18 mouse cellular contexts compared by ENCODE assay signal in the genomic region with DNA sequence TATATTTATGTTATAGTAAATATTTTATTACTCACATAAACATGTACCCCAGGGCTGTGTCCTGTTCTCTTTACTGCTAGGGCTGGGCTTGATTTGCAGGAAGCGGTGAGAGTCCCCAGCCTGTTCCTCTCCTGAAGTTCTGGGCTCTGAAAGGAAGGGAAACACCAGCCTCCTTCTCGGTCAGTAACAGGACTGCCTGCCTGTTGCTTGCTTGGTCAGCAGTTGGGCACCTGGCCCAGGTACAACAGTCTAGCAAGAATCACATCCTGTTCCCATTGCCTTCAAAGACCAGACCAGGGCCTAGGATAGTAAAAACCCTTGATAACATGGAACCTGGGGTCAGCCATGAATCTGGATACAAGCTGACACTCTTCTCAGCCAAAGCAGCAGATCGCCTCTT. TPM values are rescaled to one million over a fixed set of nuclear protein-coding genes. Genes with fewer than 3 reads are reported as not detected.
A peak's percentile ranks its signal among the peaks of the same experiment; 100 is the strongest.
DNase-seq lines count a peak whose midpoint lies in the region; ATAC-seq and TF ChIP-seq lines count a peak whose summit lies in the region.
"Had no signal": no experiment of that assay in that cellular context is flagged by ENCODE, and none has a peak within 500 bp of the region (broad histone marks: within the 10 kb centered on the region; RNA-seq: fewer than 3 reads in every experiment).

No protein-coding gene starts in this region.

- peak overlapping the region; percentile 1; the same call in 1 of the 2 replicates for H3K4me3 ChIP-seq in ES-Bruce4 (ENCODE audit: low read depth, low read length)
- peak overlapping the region; percentile 19 for H3K4me3 ChIP-seq in forebrain, embryonic 11.5 days (ENCODE audit: low read depth, low read length)
- peak overlapping the region; percentile 28 for H3K4me3 ChIP-seq in hindbrain, embryonic 13.5 days
- H3K4me3 ChIP-seq in midbrain, embryonic 15.5 days = peak overlapping the region; percentile 26
- H3K4me3 ChIP-seq: myocyte had no signal

- peak overlapping the region; percentile 19 for H3K4me2 ChIP-seq in forebrain, embryonic 11.5 days (ENCODE audit: low read depth, low read length, severe bottlenecking)
- H3K4me2 ChIP-seq in hindbrain, embryonic 13.5 days = peak overlapping the region; percentile 44
- H3K4me2 ChIP-seq in midbrain, embryonic 15.5 days = peak overlapping the region; percentile 45

- 0 out of 2 replicates have a peak, but pooled peaks cover 3% of the 10 kb centered on the region for H3K36me3 ChIP-seq in ES-Bruce4 (ENCODE audit: control insufficient read depth, insufficient read depth, low read length, poor library complexity, severe bottlenecking)
- H3K36me3 ChIP-seq in forebrain, embryonic 11.5 days (ENCODE audit: control insufficient read depth, insufficient read depth, low read length) = no peaks in the 10 kb centered on the region
- H3K36me3 ChIP-seq in hindbrain, embryonic 13.5 days = no peaks in the 10 kb centered on the region
- H3K36me3 ChIP-seq in midbrain, embryonic 15.5 days (replicated peaks) = no peaks in the 10 kb centered on the region
- H3K36me3 ChIP-seq: embryonic facial prominence, embryonic 13.5 days had no signal

- peaks cover 16% of the 10 kb centered on the region for H3K27me3 ChIP-seq in ES-Bruce4 (ENCODE audit: control insufficient read depth, insufficient read depth, low read length, poor library complexity, severe bottlenecking)
- H3K27me3 ChIP-seq in forebrain, embryonic 11.5 days (ENCODE audit: control insufficient read depth, insufficient read depth, low read length) = peaks cover 72% of the 10 kb centered on the region
- H3K27me3 ChIP-seq in hindbrain, embryonic 13.5 days = peaks cover 90% of the 10 kb centered on the region
- peaks cover 25% of the 10 kb centered on the region for H3K27me3 ChIP-seq in midbrain, embryonic 15.5 days (replicated peaks)

- no peaks in the 10 kb centered on the region for H3K9me3 ChIP-seq in ES-Bruce4 (replicated peaks; ENCODE audit: control insufficient read depth, insufficient read depth, low read length, poor library complexity, severe bottlenecking)
- no peaks in the 10 kb centered on the region for H3K9me3 ChIP-seq in forebrain, embryonic 11.5 days (ENCODE audit: control insufficient read depth, low read length)
- H3K9me3 ChIP-seq in hindbrain, embryonic 13.5 days = no peaks in the 10 kb centered on the region
- H3K9me3 ChIP-seq in midbrain, embryonic 15.5 days = no peaks in the 10 kb centered on the region
- H3K9me3 ChIP-seq: embryonic facial prominence, embryonic 13.5 days had no signal

- no peak for TF ChIP-seq POLR2A in ES-Bruce4 (IDR thresholded peaks at IDR 0.05; ENCODE audit: insufficient read depth, low read length)

- 33% methylated on average over 3 of the region's 3 CpGs for WGBS in forebrain, embryonic 11.5 days
- WGBS in hindbrain, embryonic 13.5 days = 49% methylated on average over 3 of the region's 3 CpGs
- 49% methylated on average over 3 of the region's 3 CpGs for WGBS in midbrain, embryonic 15.5 days

- no peak for DNase-seq in forebrain, embryonic 11.5 days (ENCODE audit: low spot score)
- no peak for DNase-seq in adrenal gland, postnatal 4 days (ENCODE audit: low spot score in 2 of 2)
- no peak for DNase-seq in layer of hippocampus, adult 18-20 months (ENCODE audit: low spot score in 2 of 2)
- no peak for DNase-seq in left cerebral cortex, postnatal 25 days (ENCODE audit: low spot score in 2 of 2)
- DNase-seq: cerebellum, postnatal 36 days; kidney, postnatal 25 days; lung, adult 18-20 months had no signal

- no peak overlapping the region for H3K9ac ChIP-seq in ES-Bruce4 (ENCODE audit: low read depth, poor library complexity, severe bottlenecking)
- H3K9ac ChIP-seq in forebrain, embryonic 11.5 days (ENCODE audit: low read length) = no peak overlapping the region
- no peak overlapping the region for H3K9ac ChIP-seq in hindbrain, embryonic 13.5 days
- no peak overlapping the region for H3K9ac ChIP-seq in midbrain, embryonic 15.5 days

- intact Hi-C loops in left cerebral cortex, postnatal 25 days (cut with DNase I) = loop anchor here (5.0 kb wide), 2 partner anchors 263 to 333 kb away; no protein-coding TSS in a partner anchor

- no peak for TF ChIP-seq EP300 in ES-Bruce4 (IDR thresholded peaks at IDR 0.05; ENCODE audit: insufficient read depth, low read depth, low read length)

- no peak for TF ChIP-seq CTCF in ES-Bruce4 (IDR thresholded peaks at IDR 0.05; ENCODE audit: low read depth, low read length)

- no peak overlapping the region for H3K27ac ChIP-seq in ES-Bruce4 (ENCODE audit: insufficient read depth, low read length)
- no peak overlapping the region for H3K27ac ChIP-seq in forebrain, embryonic 11.5 days (ENCODE audit: low read depth, low read length)
- H3K27ac ChIP-seq in hindbrain, embryonic 13.5 days = no peak overlapping the region
- no peak overlapping the region for H3K27ac ChIP-seq in midbrain, embryonic 15.5 days
- H3K27ac ChIP-seq: embryonic facial prominence, embryonic 13.5 days; macrophage had no signal

- no peak for ATAC-seq in forebrain, embryonic 11.5 days (replicated peaks; ENCODE audit: low FRiP score)
- no peak for ATAC-seq in hindbrain, embryonic 13.5 days (ENCODE audit: low FRiP score)
- no peak for ATAC-seq in midbrain, embryonic 15.5 days (replicated peaks)
- ATAC-seq: intestine, postnatal 0 days had no signal

- H3K4me1 ChIP-seq in ES-Bruce4 (ENCODE audit: control insufficient read depth, insufficient read depth, low read length) = no peaks in the 10 kb centered on the region
- H3K4me1 ChIP-seq in forebrain, embryonic 11.5 days (replicated peaks; ENCODE audit: control insufficient read depth, insufficient read depth, low read length) = peaks cover 20% of the 10 kb centered on the region
- peaks cover 73% of the 10 kb centered on the region for H3K4me1 ChIP-seq in hindbrain, embryonic 13.5 days (replicated peaks)
- peaks cover 43% of the 10 kb centered on the region for H3K4me1 ChIP-seq in midbrain, embryonic 15.5 days

RNA-seq across cellular contexts. Expression of gene Pou3f1, which starts 4.0 kb away (rescaled TPM):
- polyA plus RNA-seq in ES-Bruce4 (2011; ENCODE audit: insufficient read depth, insufficient read length, low read depth, missing spikeins) = 12.8 and 14.9 TPM in 2 replicates
- polyA plus RNA-seq in forebrain, embryonic 11.5 days (2014; fragmentation: Nextera tagmentation; extraction: Ambion mirVana) = 8.6 and 11.7 TPM in 2 replicates
- polyA plus RNA-seq in hindbrain, embryonic 13.5 days (2015; fragmentation: Nextera tagmentation; extraction: Ambion mirVana) = 9.5 and 11.4 TPM in 2 replicates
- polyA plus RNA-seq in midbrain, embryonic 15.5 days (2015; fragmentation: Nextera tagmentation; extraction: Ambion mirVana) = 16.8 and 22.6 TPM in 2 replicates
- total RNA-seq in adrenal gland, postnatal 4 days (2021) = under 1 TPM; 0.23 to 0.34 TPM
- total RNA-seq in layer of hippocampus, adult 18-20 months (2021) = 10 to 100 TPM; 49.2 to 54.0 TPM
- 10 to 100 TPM; 18.2 to 18.3 TPM for total RNA-seq in left cerebral cortex, postnatal 25 days (2021)
- total RNA-seq: MEL had no signal
- polyA plus RNA-seq: intestine, postnatal 0 days had no signal

RNA-seq across cellular contexts. Expression of gene Utp11, which starts 32.8 kb away (rescaled TPM):
- 56.9 and 60.4 TPM in 2 replicates for polyA plus RNA-seq in ES-Bruce4 (2011; ENCODE audit: insufficient read depth, insufficient read length, low read depth, missing spikeins)
- polyA plus RNA-seq in forebrain, embryonic 11.5 days (2014; fragmentation: Nextera tagmentation; extraction: Ambion mirVana) = 55.3 and 63.2 TPM in 2 replicates
- 45.1 and 47.9 TPM in 2 replicates for polyA plus RNA-seq in hindbrain, embryonic 13.5 days (2015; fragmentation: Nextera tagmentation; extraction: Ambion mirVana)
- 36.8 and 41.8 TPM in 2 replicates for polyA plus RNA-seq in midbrain, embryonic 15.5 days (2015; fragmentation: Nextera tagmentation; extraction: Ambion mirVana)
- total RNA-seq in adrenal gland, postnatal 4 days (2021) = 10 to 100 TPM; 34.3 to 35.9 TPM
- 10 to 100 TPM; 16.8 to 18.1 TPM for total RNA-seq in layer of hippocampus, adult 18-20 months (2021)
- total RNA-seq in left cerebral cortex, postnatal 25 days (2021) = 10 to 100 TPM; 13.8 to 17.9 TPM

RNA-seq across cellular contexts. Expression of gene Fhl3, which starts 39.9 kb away (rescaled TPM):
- 11.4 and 14.0 TPM in 2 replicates for polyA plus RNA-seq in ES-Bruce4 (2011; ENCODE audit: insufficient read depth, insufficient read length, low read depth, missing spikeins)
- 5.5 and 6.4 TPM in 2 replicates for polyA plus RNA-seq in forebrain, embryonic 11.5 days (2014; fragmentation: Nextera tagmentation; extraction: Ambion mirVana)
- polyA plus RNA-seq in hindbrain, embryonic 13.5 days (2015; fragmentation: Nextera tagmentation; extraction: Ambion mirVana) = 2.7 and 2.9 TPM in 2 replicates
- 1.6 and 2.2 TPM in 2 replicates for polyA plus RNA-seq in midbrain, embryonic 15.5 days (2015; fragmentation: Nextera tagmentation; extraction: Ambion mirVana)
- 10 to 100 TPM; 15.6 to 17.3 TPM for total RNA-seq in adrenal gland, postnatal 4 days (2021)
- 1 to 10 TPM; 1.2 to 1.4 TPM for total RNA-seq in layer of hippocampus, adult 18-20 months (2021)
- total RNA-seq in left cerebral cortex, postnatal 25 days (2021) = 1 to 10 TPM; 1.5 to 1.8 TPM

RNA-seq across cellular contexts. Expression of gene 3100002H09Rik, which starts 50.0 kb away (rescaled TPM):
- 0.78 TPM in 1 of 2 replicates, not detected in the other for polyA plus RNA-seq in ES-Bruce4 (2011; ENCODE audit: insufficient read depth, insufficient read length, low read depth, missing spikeins)
- polyA plus RNA-seq in forebrain, embryonic 11.5 days (2014; fragmentation: Nextera tagmentation; extraction: Ambion mirVana) = 0.67 TPM in 1 of 2 replicates, not detected in the other
- polyA plus RNA-seq in hindbrain, embryonic 13.5 days (2015; fragmentation: Nextera tagmentation; extraction: Ambion mirVana) = 1.00 TPM in 1 of 2 replicates, not detected in the other
- polyA plus RNA-seq in midbrain, embryonic 15.5 days (2015; fragmentation: Nextera tagmentation; extraction: Ambion mirVana) = 0.98 and 1.3 TPM in 2 replicates
- not detected for total RNA-seq in adrenal gland, postnatal 4 days (2021)
- total RNA-seq in layer of hippocampus, adult 18-20 months (2021) = 1 to 10 TPM in 1 of 2 experiments, under 1 TPM in 1; 0.66 to 1.3 TPM
- 1 to 10 TPM in 1 of 2 experiments, under 1 TPM in 1; 0.44 to 1.1 TPM for total RNA-seq in left cerebral cortex, postnatal 25 days (2021)
- total RNA-seq: MEL had no signal
- polyA plus RNA-seq: embryonic facial prominence, embryonic 13.5 days; gonadal fat pad, adult 2 months; intestine, postnatal 0 days; limb, embryonic 14.5 days; myocyte; spleen, adult 2 months had no signal

RNA-seq across cellular contexts. Expression of gene Sf3a3, which starts 54.0 kb away (rescaled TPM):
- 110 and 127 TPM in 2 replicates for polyA plus RNA-seq in ES-Bruce4 (2011; ENCODE audit: insufficient read depth, insufficient read length, low read depth, missing spikeins)
- 218 and 220 TPM in 2 replicates for polyA plus RNA-seq in forebrain, embryonic 11.5 days (2014; fragmentation: Nextera tagmentation; extraction: Ambion mirVana)
- polyA plus RNA-seq in hindbrain, embryonic 13.5 days (2015; fragmentation: Nextera tagmentation; extraction: Ambion mirVana) = 112 and 119 TPM in 2 replicates
- 110 and 112 TPM in 2 replicates for polyA plus RNA-seq in midbrain, embryonic 15.5 days (2015; fragmentation: Nextera tagmentation; extraction: Ambion mirVana)
- 10 to 100 TPM; 58.4 to 62.7 TPM for total RNA-seq in adrenal gland, postnatal 4 days (2021)
- total RNA-seq in layer of hippocampus, adult 18-20 months (2021) = 10 to 100 TPM; 35.0 TPM
- total RNA-seq in left cerebral cortex, postnatal 25 days (2021) = 10 to 100 TPM; 31.6 to 33.7 TPM
